Mouse (Mus musculus): ENCODE measurements at regions not wholly inside any gene's neighbourhood (a gene's known extent, or its start where the extent isn't known, plus 50 kb on each side); places are given as distances from the start of the nearest gene placed in this dataset.

GRCm38 (mm10) chr15:60618801-60619200, 234.8 kb downstream of the Fam84b start:
- TF ChIP-seq CTCF (IDR thresholded peaks at IDR 0.05; ENCODE audit: borderline replicate concordance, insufficient read depth, low read length) (no peak), POLR2A (IDR thresholded peaks at IDR 0.05; ENCODE audit: low read depth, low read length) (no peak)
